Mouse (Mus musculus): ENCODE data around the gene Gm39653. TPM values are rescaled to one million over a fixed set of nuclear protein-coding genes. Genes with fewer than 3 reads are reported as not detected.

Gm39653 gene
- polyA plus RNA-seq (2017; shearing (Covaris generic)) = not detected

DNA sequence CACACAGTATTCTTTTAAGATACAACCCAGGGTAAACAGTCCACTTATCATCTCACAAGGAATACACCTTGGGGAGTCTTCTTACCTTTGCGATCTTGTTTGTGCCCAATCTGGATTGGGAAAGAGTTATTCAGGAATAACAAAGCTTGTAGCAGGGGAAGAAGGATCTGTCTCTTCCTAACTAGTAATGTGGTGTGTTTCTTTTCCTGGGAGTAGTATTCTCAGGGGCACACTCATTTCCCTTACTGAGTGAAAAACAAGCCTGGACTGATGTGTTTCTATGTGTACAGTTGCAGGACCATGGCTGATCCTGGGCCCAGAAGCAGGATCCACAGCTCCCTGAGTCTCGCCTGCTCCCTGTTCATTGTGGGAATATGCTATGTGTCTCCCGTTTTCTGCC is at the start of gene Gm39653:
Gm39653 (plus strand) TSS at position 301 of the 400 bp plus-strand sequence.

Other genes starting within 250 kb of the Gm39653 start
- not detected for gene Adam23, start 170.1 kb upstream of the Gm39653 start, polyA plus RNA-seq (2017; shearing (Covaris generic))
- gene Dytn, start 71.0 kb downstream of the Gm39653 start, polyA plus RNA-seq (2017; shearing (Covaris generic)) = not detected
- not detected for gene Mdh1b, start 114.3 kb downstream of the Gm39653 start, polyA plus RNA-seq (2017; shearing (Covaris generic))
- 59.8 TPM for gene Fastkd2, start 114.6 kb downstream of the Gm39653 start, polyA plus RNA-seq (2017; shearing (Covaris generic))
- not detected for gene 4933402D24Rik, start 153.3 kb downstream of the Gm39653 start, polyA plus RNA-seq (2017; shearing (Covaris generic))

All from inflammation-experienced regulatory T-cells, adult 16 weeks (primary cell).